Mouse (Mus musculus) adrenal gland, postnatal 4 days (tissue): ENCODE measurements at regions not wholly inside any gene's neighbourhood (a gene's known extent, or its start where the extent isn't known, plus 50 kb on each side); places are given as distances from the start of the nearest gene placed in this dataset.

ENCODE experiments used
- DNase-seq, 2 experiments: peaks; one replicate each; pipeline ENCODE4 v3.0.0; 2021 to 2022; ENCODE audit warnings: low spot score in 2 of 2, mixed read lengths in 2 of 2

DNA sequence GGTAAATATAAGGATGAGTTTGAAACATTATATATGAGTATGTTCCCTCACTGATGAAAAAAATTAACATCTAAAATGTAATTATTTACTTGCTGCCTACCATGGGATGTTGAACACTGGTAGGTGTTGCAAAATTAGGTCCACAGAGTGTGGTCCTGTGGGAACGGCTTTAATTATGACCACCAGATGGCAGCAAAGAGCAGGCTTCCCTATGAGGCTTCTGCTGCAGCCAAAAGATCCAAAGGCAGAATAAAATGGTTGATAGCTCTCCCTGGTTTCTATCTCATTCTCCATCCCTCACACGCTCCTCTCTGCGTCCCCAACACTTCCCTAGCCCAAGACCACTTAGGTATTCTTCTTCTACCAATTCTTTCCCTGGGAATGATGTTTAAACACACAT lies 54.6 kb upstream of the Cit start:
- DNase-seq = peak in 1 of 2 experiments; percentile 13
